Mouse (Mus musculus) ovary, postnatal 36 days (tissue): ENCODE results near the gene Hyal1.

Source experiments
- DNase-seq: peaks from one replicate; pipeline ENCODE4 v3.0.0; 2022; ENCODE audit warnings: low spot score, mixed read lengths

Hyal1 gene

DNA sequence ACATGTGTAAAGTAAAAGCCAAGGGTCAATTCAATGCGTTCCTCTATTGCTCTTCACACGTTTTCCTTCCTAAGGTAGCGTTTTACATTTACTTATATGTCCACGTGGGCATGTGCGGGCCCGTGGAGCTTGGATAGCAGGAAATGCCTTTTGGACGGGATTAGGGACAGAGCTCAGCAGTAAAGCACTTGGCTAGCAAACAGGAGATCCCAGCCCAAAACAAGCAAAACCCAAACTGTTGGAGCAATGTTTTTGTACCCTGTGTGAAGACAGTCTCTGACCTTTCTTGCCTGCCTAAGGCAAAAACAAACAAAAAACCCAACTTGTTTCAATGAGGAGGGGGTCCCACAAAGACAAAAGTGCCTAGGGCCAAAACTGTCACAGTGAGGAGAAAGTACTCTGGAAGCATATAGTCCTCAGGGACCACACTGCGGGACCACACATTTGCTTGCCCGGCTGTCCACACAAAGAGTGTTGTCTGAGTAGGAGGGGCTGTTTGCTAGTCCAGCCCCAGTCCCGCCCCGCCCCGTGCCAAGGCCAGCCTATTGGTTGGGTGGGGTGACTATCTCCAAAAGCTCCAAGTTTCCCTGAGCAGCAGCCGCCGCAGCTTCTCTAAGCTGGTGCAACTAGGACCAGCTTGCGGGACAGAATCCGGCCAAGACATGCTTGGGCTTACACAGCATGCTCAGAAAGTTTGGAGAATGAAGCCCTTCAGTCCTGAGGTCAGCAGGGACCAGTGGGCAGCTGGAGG lies at the start of gene Hyal1:
Gene Hyal1 (plus strand): TSS at position 571 of the 751 bp plus-strand sequence.
- peak; percentile 85 for DNase-seq

DNA sequence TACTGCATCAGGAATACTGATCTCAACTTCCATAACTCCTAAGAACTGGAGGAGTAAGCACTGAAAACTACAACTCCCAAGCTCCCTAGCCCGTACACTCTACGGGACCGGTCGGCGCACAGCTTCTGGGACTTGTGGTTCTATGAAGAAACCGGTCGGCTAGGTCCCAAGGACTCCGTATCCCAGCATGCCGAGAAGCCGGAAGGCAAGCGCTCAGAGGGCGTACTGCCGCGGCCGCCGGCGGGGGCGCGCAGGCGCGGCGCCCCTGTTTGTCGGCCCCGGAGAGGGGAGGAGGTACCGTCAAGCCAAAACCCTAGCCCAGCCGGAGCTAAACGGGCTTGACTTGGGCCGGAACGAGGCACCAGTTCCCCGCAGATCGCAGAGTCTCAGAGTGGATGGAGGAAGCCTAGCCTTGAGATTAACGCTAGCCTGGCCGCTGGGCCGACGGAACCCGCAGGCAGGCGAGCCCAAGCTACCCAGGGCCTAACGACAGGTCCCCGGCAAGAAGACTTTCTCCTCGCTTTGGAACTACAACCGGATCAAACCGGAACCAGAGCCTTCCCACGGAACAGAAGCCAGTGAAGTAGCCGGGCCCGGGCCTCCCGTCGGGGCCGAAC lies 42.8 kb upstream of the Hyal1 start, which contains the start of gene Tmem115:
Gene Tmem115 (plus strand): TSS at position 155 of the 617 bp plus-strand sequence.
- peak; percentile 90 for DNase-seq

DNA sequence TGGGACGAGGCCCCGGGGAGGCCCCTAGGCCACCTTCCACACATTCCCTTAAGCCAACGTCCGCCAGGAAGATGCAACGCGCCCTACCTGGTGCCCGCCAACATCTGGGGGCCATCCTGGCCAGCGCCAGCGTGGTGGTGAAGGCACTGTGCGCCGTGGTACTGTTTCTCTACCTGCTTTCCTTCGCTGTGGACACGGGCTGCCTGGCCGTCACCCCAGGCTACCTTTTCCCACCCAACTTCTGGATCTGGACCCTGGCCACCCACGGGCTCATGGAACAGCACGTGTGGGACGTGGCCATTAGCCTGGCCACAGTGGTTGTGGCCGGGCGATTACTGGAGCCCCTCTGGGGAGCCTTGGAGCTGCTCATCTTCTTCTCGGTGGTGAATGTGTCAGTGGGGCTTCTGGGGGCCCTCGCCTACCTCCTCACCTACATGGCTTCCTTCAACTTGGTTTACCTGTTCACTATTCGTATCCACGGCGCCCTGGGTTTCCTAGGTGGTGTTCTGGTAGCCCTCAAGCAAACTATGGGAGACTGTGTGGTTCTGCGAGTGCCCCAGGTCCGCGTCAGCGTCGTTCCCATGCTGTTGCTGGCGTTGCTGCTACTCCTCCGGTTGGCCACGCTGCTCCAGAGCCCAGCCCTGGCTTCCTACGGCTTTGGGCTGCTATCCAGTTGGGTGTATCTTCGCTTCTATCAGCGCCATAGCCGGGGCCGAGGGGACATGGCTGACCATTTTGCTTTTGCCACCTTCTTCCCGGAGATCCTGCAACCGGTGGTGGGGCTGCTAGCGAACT lies 42.1 kb upstream of the Hyal1 start:
- DNase-seq = no peak

DNA sequence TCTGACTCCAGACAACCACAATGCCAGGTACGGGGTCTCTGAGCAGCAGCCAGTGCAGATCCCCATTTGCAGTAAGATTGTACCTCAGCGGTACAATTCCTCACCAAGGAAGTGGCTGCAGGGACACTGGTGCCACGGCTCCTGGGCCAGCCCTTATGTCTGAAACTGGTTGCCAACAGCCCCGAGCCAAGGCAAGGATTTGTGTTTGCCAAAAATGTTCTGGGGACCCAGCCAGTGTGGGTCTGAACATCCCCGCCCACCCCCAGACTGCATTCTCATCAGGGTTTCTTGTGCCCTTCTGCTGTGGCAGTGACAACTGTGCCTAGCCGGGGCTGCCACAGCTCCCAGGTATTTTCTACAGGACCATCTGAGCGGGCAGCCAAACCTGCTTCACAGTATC lies 38.5 kb upstream of the Hyal1 start:
- DNase-seq = no peak

DNA sequence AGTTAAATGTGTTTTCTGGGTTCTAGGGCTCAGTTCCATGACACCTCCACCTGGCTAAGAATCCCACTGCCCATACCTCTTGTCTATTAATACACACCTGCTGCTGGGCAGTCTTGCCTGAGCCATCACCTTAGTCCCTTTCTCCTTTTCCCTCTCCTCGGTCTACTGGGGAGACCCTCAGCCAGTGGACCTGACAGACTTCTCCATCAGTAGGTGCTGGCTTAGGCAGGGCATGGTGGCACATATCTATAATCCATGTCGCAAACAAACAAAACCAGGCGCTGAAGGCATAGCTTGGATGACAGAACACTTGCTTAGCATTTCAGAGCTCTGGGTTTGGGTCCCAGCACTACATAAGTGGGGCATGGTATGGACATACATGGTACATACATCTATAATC lies 38.0 kb upstream of the Hyal1 start:
- DNase-seq = no peak

DNA sequence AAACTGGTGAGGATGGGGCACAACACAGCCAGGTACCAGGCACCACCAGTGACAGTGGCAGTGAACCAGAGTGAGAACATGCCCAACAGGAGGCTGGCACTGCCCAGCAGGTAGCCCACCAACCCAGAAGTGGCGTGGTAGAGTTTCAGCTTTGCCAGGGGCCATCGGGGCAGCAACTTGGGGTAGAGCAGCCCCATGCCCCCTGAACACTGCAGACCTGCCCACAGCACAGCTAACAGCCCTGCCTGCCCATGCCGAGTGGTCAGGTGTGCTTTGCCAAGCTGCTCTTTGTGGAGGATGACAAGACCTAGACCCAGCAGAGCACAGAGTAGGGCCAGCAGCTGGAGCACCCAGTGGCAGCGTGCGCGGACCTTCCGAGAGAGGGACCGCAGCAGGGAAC lies 36.8 kb upstream of the Hyal1 start:
- no peak for DNase-seq

DNA sequence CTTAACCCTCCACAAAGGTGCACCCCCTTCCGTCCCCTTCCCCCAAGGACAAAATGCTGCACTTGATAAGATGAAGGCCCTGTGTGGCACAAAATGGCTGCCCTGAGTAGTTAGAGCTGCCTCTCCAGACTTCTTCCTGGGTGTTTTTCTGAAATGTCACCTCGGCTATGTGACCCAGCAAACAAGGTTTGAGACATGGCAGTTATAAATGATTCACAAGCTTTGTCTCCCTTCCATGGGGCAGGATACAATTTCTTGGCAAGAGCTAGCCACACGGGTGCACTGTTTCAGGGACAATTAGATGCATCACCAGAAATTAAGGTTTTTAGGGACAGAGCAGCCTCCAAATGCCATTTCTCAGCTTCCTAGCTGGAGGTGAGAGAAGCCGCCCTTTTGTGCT lies 36.3 kb upstream of the Hyal1 start:
- DNase-seq = no peak

DNA sequence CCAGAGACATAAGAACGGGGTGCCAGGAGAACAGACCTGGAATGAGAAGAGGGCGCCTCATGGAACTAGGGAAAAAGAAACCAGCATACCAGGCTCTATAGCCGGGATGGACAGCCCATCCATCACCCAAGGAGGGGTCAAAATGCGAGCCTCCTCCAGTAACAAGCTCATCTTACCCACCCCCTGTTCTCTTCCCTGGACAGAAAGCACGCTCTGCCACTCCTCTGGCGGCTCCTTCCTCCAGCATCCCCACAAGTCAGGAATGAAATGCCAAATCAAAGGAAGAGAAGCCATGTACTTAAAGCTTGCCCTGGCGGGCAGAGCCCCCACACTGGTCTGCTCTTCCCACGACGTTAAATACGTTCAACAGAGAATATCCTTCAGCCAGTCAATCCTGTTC lies 35.7 kb upstream of the Hyal1 start:
- DNase-seq = no peak

DNA sequence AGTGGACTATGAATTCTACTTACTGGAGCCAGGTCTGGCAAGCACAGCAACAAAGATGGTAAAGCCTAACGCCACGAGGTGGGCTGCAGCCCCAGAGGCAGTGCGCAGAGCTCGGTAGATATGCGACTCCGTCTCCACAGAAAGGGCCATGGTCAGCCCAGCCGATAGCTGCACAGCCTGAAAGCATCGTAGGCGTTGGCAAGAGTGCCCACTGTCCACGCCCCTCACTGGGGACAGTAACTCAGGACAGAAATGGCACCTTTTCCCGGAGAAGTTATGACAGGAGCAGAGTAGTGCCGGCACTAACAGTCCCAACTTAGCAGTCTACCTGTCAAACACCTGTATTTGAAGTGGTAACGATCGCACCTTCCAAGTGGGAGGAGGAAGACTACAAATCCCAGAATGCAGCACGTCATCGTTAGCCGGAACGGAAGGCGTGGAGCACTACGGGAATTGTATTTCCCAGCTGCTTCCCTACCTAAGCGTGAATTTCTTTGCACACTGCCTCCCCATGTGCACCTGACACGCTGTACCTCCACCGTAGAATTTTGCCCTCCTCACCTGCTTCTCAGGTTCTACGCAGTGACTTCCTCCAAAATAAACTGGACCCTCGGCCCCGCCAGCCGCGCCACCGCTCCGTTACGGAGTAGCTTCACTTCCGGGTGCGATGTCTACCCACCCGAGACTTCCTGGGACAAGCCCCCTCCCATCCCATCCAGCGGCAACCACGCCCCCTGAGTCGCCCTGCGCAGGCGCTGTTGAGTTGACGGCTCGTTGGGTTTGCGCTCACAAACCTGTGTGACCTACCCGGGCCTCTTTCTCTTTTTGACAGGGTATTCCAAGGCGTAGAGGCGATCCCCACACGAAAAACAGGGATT lies 35.0 kb upstream of the Hyal1 start, which contains the start of the genes Cyb561d2 and Nprl2:
Gene Cyb561d2 (minus strand): TSS at position 720 of the 878 bp plus-strand sequence.
Gene Nprl2 (plus strand): TSS at position 753 of the 878 bp plus-strand sequence.
- DNase-seq = peak; percentile 94

DNA sequence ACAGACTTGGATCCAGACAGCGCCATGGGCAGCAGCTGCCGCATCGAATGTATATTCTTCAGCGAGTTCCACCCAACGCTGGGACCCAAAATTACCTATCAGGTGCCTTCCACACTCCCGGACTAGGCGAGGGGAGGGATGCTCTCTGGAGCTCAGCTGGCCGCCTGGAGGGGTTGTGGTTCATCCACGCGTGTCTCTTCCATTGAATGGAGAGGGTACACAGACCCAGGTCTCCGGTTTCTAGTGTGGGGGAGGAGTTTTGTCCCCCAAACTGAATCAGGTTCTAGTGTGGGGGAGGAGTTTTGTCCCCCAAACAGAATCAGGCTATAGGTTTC lies 34.4 kb upstream of the Hyal1 start:
- DNase-seq = no peak

DNA sequence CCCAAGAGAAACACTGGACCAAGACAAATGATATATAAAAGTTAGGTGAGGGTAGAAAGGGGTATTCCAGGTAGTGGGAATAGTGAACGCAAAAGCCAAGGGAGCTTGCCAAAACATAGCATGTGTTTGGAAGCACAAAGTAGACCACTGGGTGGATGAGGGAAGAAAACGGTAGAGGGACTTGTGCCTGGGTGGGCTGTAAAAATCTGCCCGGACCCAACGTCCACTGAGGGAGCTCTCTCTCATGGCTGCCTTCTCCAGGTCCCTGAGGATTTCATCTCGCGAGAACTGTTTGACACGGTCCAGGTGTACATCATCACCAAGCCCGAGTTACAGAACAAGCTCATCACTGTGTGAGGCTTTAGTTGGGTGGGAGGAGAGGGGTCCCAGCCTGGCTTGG lies 34.0 kb upstream of the Hyal1 start:
- DNase-seq = no peak

DNA sequence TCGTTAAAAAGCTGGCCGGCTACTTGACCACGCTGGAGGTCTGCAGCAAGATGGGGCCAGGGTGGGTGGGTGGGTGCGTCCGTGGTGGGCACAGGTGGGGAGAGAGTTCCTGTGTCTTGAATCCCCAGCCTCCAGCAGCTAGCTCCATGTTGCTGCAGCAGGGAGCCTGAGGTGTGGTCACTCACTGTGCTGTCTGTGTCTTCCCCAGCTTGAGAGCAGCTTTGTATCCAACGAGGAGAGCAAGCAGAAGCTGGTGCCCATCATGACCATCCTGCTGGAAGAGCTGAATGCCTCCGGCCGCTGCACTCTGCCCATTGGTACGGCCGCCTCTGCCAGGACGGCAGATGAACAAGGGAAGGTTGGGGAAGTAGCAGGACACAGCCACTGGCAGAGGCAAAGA lies 33.4 kb upstream of the Hyal1 start:
- no peak for DNase-seq

DNA sequence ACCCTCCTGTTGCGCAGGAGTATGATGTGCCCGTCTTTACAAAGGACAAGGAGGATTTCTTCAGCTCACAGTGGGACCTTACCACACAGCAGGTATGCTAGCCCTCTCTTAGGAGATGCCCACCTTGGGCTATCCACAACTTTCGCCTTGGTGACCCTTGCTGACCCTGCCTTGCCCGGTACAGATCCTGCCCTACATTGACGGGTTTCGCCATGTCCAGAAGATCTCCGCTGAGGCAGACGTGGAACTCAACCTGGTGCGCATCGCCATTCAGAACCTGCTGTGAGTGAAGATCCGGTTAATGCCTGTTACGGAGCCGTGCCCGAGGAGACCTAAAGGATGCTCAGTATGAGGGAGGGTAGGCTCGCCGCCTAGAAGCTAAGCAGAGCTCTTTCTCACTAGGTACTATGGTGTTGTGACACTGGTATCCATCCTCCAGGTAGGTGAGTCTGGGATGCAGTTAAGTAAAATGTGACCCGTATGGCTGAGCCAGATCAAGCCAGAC lies 32.5 kb upstream of the Hyal1 start:
- DNase-seq = no peak

DNA sequence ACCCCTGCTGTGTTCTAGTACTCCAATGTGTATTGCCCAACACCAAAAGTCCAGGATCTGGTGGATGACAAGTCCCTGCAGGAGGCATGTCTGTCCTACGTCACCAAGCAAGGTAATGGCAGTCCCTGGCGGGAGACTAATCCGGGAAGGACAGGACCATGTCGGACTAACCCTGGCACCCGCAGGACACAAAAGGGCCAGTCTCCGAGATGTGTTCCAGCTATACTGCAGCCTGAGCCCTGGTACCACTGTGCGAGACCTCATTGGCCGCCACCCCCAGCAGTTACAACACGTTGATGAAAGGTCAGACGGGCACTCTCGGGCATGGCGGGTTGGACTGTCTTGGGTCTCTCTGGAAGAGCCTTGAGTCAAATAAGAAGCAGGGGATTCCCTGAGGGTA lies 32.0 kb upstream of the Hyal1 start:
- no peak for DNase-seq

DNA sequence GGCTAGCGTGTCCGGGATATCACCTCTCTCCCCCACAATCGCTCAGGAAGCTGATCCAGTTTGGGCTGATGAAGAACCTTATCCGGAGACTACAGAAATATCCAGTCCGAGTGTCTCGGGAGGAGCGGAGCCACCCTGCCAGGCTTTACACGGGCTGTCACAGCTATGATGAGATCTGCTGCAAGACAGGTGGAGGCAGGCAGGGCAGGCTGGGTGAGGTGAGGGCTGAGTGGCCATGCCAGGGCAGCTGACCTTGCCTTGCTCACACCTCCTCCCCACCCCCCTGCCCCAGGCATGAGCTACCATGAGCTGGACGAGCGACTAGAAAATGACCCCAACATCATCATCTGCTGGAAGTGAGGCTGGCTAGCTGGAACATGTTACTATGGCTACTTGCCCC lies 31.5 kb upstream of the Hyal1 start:
- DNase-seq = no peak

DNA sequence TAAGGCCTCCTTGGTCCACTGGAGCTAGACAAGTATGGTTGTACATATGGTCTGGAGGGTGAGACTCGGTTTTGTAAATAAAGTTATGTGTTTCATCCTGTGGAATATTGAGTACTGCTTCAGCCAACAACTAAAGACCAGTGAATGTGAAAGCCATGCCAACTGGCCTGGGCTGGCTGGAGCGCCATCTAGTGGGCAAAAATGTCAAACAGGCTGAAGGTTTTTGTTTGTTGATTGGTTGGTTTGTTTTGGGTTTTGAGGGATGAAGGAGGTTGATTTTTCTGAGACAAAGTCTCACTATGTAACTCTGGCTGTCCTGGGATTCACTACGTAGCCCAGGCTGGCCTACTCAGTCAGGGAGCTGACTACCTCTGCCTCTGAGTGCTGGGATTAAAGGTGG lies 31.1 kb upstream of the Hyal1 start:
- DNase-seq = peak; percentile 65

DNA sequence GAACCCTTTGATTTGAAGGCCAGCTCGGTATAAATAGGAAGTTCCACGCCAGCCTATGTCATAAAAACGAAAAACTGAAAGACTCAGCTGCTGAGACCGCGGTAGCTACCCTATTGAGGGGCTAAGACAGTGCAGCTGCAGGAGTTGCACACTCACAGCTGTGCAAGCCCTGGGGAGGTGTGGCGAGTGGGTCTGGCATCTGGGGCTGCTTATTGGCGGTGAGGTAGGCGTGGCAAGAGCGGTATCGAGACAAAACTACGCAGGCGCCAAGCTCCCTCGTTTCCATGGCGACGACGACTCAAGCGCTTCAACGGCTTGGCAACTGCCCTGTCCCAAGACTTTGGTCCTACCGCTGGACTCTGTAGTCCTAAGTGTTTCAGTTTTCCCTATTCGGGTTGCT lies 29.7 kb upstream of the Hyal1 start, which contains the start of gene Zmynd10:
Gene Zmynd10 (plus strand): TSS at position 273 of the 400 bp plus-strand sequence.
- DNase-seq = peak; percentile 87

DNA sequence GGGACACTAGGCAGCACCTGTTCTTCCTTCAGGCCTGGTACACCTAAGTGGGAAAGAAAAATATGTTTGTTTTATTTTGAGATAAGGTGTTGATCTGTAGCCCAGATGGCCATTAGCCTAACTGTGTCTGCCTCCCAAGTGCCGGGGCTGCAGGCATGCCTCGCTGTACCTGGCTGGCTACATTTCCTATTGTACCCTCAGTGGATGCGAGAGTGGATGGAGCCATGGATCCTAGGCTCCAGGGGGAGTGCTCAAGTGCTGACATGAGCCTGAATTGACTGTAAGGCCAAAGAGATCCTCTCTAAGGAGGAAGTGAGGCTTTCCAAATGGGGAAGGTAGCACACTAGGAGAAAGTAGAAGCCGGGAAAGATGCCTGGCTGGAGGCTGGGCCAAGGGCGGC lies 28.8 kb upstream of the Hyal1 start:
- no peak for DNase-seq

DNA sequence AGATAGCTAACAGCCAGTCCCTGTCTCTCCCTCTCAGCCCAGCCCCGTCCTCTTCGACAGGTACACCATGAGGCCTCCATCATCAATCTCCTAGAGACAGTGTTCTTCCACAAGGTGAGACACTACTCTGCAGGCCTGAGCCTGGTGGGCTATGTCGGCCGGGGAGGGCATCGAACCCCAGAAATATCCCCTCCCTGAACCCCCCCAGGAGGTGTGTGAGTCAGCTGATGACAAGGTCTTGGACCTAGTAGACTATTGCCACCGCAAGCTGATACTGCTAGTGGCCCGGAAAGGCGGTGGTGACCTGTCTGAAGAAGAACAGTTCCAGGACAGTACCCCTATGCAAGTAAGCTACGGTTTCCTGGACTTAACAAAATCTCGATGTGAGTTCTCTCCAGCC lies 27.9 kb upstream of the Hyal1 start:
- DNase-seq = no peak

DNA sequence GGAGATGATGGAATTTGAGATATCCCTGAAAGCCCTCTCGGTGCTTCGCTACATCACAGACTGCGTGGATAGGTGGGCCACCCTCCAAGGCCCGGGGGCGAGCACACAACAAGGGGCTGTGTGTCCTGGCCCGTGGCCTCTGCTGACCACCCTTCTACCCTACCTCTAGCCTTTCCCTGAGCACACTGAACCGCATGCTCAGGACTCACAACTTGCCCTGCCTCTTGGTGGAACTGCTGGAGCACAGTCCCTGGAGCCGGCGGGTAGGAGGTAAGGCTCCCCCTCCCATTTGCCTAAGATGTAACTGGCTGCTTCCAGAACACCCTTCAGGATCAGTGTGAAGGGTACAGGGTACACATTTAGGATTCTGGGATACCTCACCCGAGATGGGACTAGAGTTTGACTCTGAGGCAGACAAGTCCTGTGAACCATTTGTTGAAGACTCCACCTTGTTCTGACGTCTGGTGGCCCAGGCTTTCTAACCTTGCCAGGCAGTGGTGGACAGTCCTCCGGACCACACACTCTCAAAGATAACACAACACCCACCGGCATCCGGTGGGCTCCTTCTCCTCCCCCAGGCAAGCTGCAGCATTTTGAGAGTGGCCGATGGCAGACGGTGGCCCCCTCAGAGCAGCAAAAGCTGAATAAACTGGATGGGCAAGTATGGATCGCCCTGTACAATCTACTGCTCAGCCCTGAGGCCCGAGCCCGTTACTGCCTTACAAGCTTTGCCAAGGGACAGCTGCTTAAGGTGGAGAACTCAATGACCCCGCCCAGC lies 27.2 kb upstream of the Hyal1 start:
- no peak for DNase-seq
